Mouse (Mus musculus): ENCODE results near the gene Btn2a2.

DNA sequence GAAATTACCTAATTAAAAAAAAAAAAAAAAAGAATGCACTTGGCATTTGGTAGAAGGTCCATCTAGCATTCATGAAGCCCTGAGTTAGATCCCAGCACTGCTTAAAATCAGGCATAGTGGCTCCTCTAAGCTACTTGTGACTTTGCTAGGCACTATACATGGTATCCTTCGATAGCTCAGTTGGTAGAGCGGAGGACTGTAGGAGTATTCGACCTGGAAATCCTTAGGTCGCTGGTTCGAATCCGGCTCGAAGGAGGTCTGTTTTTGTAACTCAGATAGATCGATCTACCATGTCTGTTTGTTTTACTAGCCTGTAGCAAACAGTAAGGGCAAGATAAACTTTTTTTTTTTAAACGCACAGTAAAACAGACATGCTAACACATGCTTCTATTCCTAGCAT is 21.7 kb downstream of the Btn2a2 start:
- TF ChIP-seq GATA1 (IDR thresholded peaks at IDR 0.05; ENCODE audit: borderline replicate concordance, low read length) (no peak), FLI1 (IDR thresholded peaks at IDR 0.05; ENCODE audit: low read length) (no peak)

Measured in megakaryocyte, embryonic 14.5 days (primary cell).